Mouse (Mus musculus): ENCODE results near the gene Paqr9.

- TF ChIP-seq HCFC1 (IDR thresholded peaks at IDR 0.05; ENCODE audit: low read depth, low read length) (no peak), CTCF (conservative IDR thresholded peaks at IDR 0.05 in 1 of 2, IDR thresholded peaks at IDR 0.05 in 1 of 2; ENCODE audit: low read depth in 2 of 2, low read length in 2 of 2) (no peak), TBP (conservative IDR thresholded peaks at IDR 0.05; ENCODE audit: low read depth, low read length) (no peak), E2F4 (IDR thresholded peaks at IDR 0.05; ENCODE audit: insufficient replicate concordance, low read depth, low read length) (no peak), IRF4 (IDR thresholded peaks at IDR 0.05; ENCODE audit: low read depth, low read length) (no peak)
Measured at GRCm38 (mm10) chr9:95510693-95511404, 48.6 kb upstream of the Paqr9 start.
